10 mouse cellular contexts compared by ENCODE assay signal in genomic region chr2:146836246-146836645, GRCm38 (mm10). TPM values are rescaled to one million over a fixed set of nuclear protein-coding genes. Genes with fewer than 3 reads are reported as not detected.
DNase-seq lines count a peak whose midpoint lies in the region; ATAC-seq lines count a peak whose summit lies in the region.
"Had no signal": no experiment of that assay in that cellular context is flagged by ENCODE, and none has a peak within 500 bp of the region (broad histone marks: within the 10 kb centered on the region; RNA-seq: fewer than 3 reads in every experiment).

No protein-coding gene starts in this region.

- 0 out of 2 replicates have a peak, but pooled peaks cover 3% of the 10 kb centered on the region for H3K9me3 ChIP-seq in megakaryocyte, embryonic 14.5 days
- no peaks in the 10 kb centered on the region for H3K9me3 ChIP-seq in forebrain, embryonic 11.5 days (ENCODE audit: control insufficient read depth, low read length)
- no peaks in the 10 kb centered on the region for H3K9me3 ChIP-seq in neural tube, embryonic 15.5 days (replicated peaks)
- no peaks in the 10 kb centered on the region for H3K9me3 ChIP-seq in intestine, embryonic 16.5 days (ENCODE audit: control insufficient read depth, low read length)
- H3K9me3 ChIP-seq: heart, embryonic 15.5 days had no signal

- no peak overlapping the region for H3K9ac ChIP-seq in forebrain, embryonic 11.5 days (ENCODE audit: low read length)
- H3K9ac ChIP-seq in neural tube, embryonic 15.5 days (replicated peaks): no peak overlapping the region
- H3K9ac ChIP-seq in intestine, embryonic 16.5 days (ENCODE audit: low read depth, low read length): no peak overlapping the region
- H3K9ac ChIP-seq: heart, embryonic 15.5 days had no signal

- H3K27ac ChIP-seq in forebrain, embryonic 11.5 days (ENCODE audit: low read depth, low read length): no peak overlapping the region
- peak overlapping the region; percentile 74 for H3K27ac ChIP-seq in neural tube, embryonic 15.5 days (replicated peaks)
- H3K27ac ChIP-seq in intestine, embryonic 16.5 days (ENCODE audit: low read length): no peak overlapping the region
- H3K27ac ChIP-seq: heart, embryonic 15.5 days; kidney, postnatal 0 days had no signal

- 3% methylated on average over 13 of the region's 13 CpGs for WGBS in forebrain, embryonic 11.5 days
- 10% methylated on average over 13 of the region's 13 CpGs for WGBS in neural tube, embryonic 15.5 days
- WGBS in intestine, embryonic 16.5 days: 2% methylated on average over 13 of the region's 13 CpGs

- H3K36me3 ChIP-seq in megakaryocyte, embryonic 14.5 days (replicated peaks; ENCODE audit: low read length): no peaks in the 10 kb centered on the region
- no peaks in the 10 kb centered on the region for H3K36me3 ChIP-seq in forebrain, embryonic 11.5 days (ENCODE audit: control insufficient read depth, insufficient read depth, low read length)
- H3K36me3 ChIP-seq in neural tube, embryonic 15.5 days: no peaks in the 10 kb centered on the region
- H3K36me3 ChIP-seq in intestine, embryonic 16.5 days (ENCODE audit: control insufficient read depth, insufficient read depth, low read length): no peaks in the 10 kb centered on the region
- H3K36me3 ChIP-seq: heart, embryonic 15.5 days had no signal

- peak overlapping the region; percentile 8; the same call in 1 of the 2 replicates for H3K4me2 ChIP-seq in forebrain, embryonic 11.5 days (ENCODE audit: low read depth, low read length, severe bottlenecking)
- H3K4me2 ChIP-seq in neural tube, embryonic 15.5 days: peak overlapping the region; percentile 48
- no peak overlapping the region for H3K4me2 ChIP-seq in intestine, embryonic 16.5 days (ENCODE audit: low read depth, low read length)
- H3K4me2 ChIP-seq: heart, embryonic 15.5 days had no signal

- peak overlapping the region; percentile 53 for H3K4me3 ChIP-seq in megakaryocyte, embryonic 14.5 days (replicated peaks)
- no peak overlapping the region for H3K4me3 ChIP-seq in forebrain, embryonic 11.5 days (ENCODE audit: low read depth, low read length)
- peak overlapping the region; percentile 6; the same call in 1 of the 2 replicates for H3K4me3 ChIP-seq in neural tube, embryonic 15.5 days (replicated peaks)
- H3K4me3 ChIP-seq in intestine, embryonic 16.5 days (ENCODE audit: low read length): no peak overlapping the region
- H3K4me3 ChIP-seq: heart, embryonic 15.5 days had no signal

- H3K27me3 ChIP-seq in megakaryocyte, embryonic 14.5 days (replicated peaks): peaks cover 90% of the 10 kb centered on the region
- H3K27me3 ChIP-seq in forebrain, embryonic 11.5 days (ENCODE audit: control insufficient read depth, insufficient read depth, low read length): peaks cover 81% of the 10 kb centered on the region
- peaks cover 69% of the 10 kb centered on the region for H3K27me3 ChIP-seq in neural tube, embryonic 15.5 days (replicated peaks)
- peaks cover 76% of the 10 kb centered on the region for H3K27me3 ChIP-seq in intestine, embryonic 16.5 days (replicated peaks; ENCODE audit: control insufficient read depth, insufficient read depth, low read length)

- peaks cover 35% of the 10 kb centered on the region for H3K4me1 ChIP-seq in megakaryocyte, embryonic 14.5 days
- peaks cover 27% of the 10 kb centered on the region for H3K4me1 ChIP-seq in forebrain, embryonic 11.5 days (replicated peaks; ENCODE audit: control insufficient read depth, insufficient read depth, low read length)
- H3K4me1 ChIP-seq in neural tube, embryonic 15.5 days: peaks cover 42% of the 10 kb centered on the region
- peaks cover 12% of the 10 kb centered on the region; the same call in 1 of the 2 replicates for H3K4me1 ChIP-seq in intestine, embryonic 16.5 days (ENCODE audit: control insufficient read depth, insufficient read depth, low read length)

- DNase-seq in forebrain, embryonic 11.5 days (ENCODE audit: low spot score): peak; percentile 62
- DNase-seq in kidney, postnatal 25 days: no peak
- no peak for DNase-seq in cerebellum, postnatal 4 days (ENCODE audit: low spot score in 2 of 2)

- no peak for ATAC-seq in megakaryocyte, adult 5-6 weeks (ENCODE audit: poor library complexity, severe bottlenecking)
- ATAC-seq in forebrain, embryonic 11.5 days (replicated peaks; ENCODE audit: low FRiP score): no peak
- 0 out of 2 replicates have a peak, but pooled peaks have one; percentile 16 for ATAC-seq in megakaryocyte progenitor cell, adult 5-6 weeks (replicated peaks; ENCODE audit: poor library complexity)
- no peak for ATAC-seq in neural tube, embryonic 15.5 days (ENCODE audit: low FRiP score)
- ATAC-seq in intestine, embryonic 16.5 days: no peak

RNA-seq across cellular contexts. Expression of gene Kiz, which starts 19.4 kb away (rescaled TPM):
- polyA plus RNA-seq in megakaryocyte, embryonic 14.5 days (2012; ENCODE audit: insufficient read depth, low replicate concordance): 0.77 and 3.5 TPM in 2 replicates
- total RNA-seq in megakaryocyte, adult 5-6 weeks (2015): 40.8 and 49.4 TPM in 2 replicates
- total RNA-seq in megakaryocyte, adult 5-6 weeks (2017): 27.0 and 27.4 TPM in 2 replicates
- 28.2 and 29.7 TPM in 2 replicates for polyA plus RNA-seq in forebrain, embryonic 11.5 days (2014; fragmentation: Nextera tagmentation; extraction: Ambion mirVana)
- 22.6 and 35.2 TPM in 2 replicates for total RNA-seq in megakaryocyte progenitor cell, adult 5-6 weeks (2015)
- 21.2 and 34.6 TPM in 2 replicates for total RNA-seq in megakaryocyte progenitor cell, adult 5-6 weeks (2017)
- polyA plus RNA-seq in neural tube, embryonic 15.5 days (2015; fragmentation: Nextera tagmentation; extraction: Ambion mirVana): 25.3 and 28.2 TPM in 2 replicates
- polyA plus RNA-seq in intestine, embryonic 16.5 days (2015; fragmentation: Nextera tagmentation; extraction: Ambion mirVana): 18.3 and 20.7 TPM in 2 replicates

Comparison
In these comparisons a context has a peak if more than half of its experiments do, and no peak if none do; other contexts are left out.
1. H3K4me3 ChIP-seq: peak in megakaryocyte, embryonic 14.5 days (single experiment) and neural tube, embryonic 15.5 days (single experiment); none in forebrain, embryonic 11.5 days (single experiment) and intestine, embryonic 16.5 days (single experiment).